Comparison of ENCODE assay signal across 15 mouse cellular contexts in genomic region chr9:71315960-71316359, GRCm38 (mm10).
DNase-seq lines count a peak whose midpoint lies in the region; ATAC-seq and TF ChIP-seq lines count a peak whose summit lies in the region.
"Had no signal": no experiment of that assay in that cellular context is flagged by ENCODE, and none has a peak within 500 bp of the region (broad histone marks: within the 10 kb centered on the region; RNA-seq: fewer than 3 reads in every experiment).

No protein-coding gene starts in this region.

- no peaks in the 10 kb centered on the region for H3K27me3 ChIP-seq in kidney, postnatal 0 days (ENCODE audit: insufficient read depth, low read length)
- no peaks in the 10 kb centered on the region for H3K27me3 ChIP-seq in kidney, embryonic 16.5 days (ENCODE audit: insufficient read depth, low read length)
- H3K27me3 ChIP-seq in limb, embryonic 10.5 days (ENCODE audit: low read depth, poor library complexity, severe bottlenecking) = peaks cover 58% of the 10 kb centered on the region

- TF ChIP-seq CTCF in kidney, postnatal 0 days (IDR thresholded peaks at IDR 0.05; ENCODE audit: low read depth) = peak; percentile 35; the same call in 1 of the 2 replicates

- H3K9ac ChIP-seq in kidney, postnatal 0 days (ENCODE audit: low read depth, low read length) = no peak overlapping the region
- H3K9ac ChIP-seq in kidney, embryonic 16.5 days (replicated peaks; ENCODE audit: low read length) = no peak overlapping the region

- peaks cover 4% of the 10 kb centered on the region for H3K4me1 ChIP-seq in kidney, postnatal 0 days (replicated peaks; ENCODE audit: insufficient read depth, low read length)
- peaks cover 14% of the 10 kb centered on the region; the same call in 1 of the 2 replicates for H3K4me1 ChIP-seq in kidney, embryonic 16.5 days (ENCODE audit: insufficient read depth, low read length)
- H3K4me1 ChIP-seq in limb, embryonic 10.5 days = no peaks in the 10 kb centered on the region

- H3K36me3 ChIP-seq in kidney, postnatal 0 days (ENCODE audit: insufficient read depth, low read length) = no peaks in the 10 kb centered on the region
- H3K36me3 ChIP-seq in kidney, embryonic 16.5 days (ENCODE audit: insufficient read depth, low read length) = no peaks in the 10 kb centered on the region
- no peaks in the 10 kb centered on the region for H3K36me3 ChIP-seq in limb, embryonic 10.5 days

- DNase-seq in kidney, postnatal 0 days (ENCODE audit: low spot score) = no peak
- DNase-seq in lung, postnatal 36 days = peak; percentile 30
- DNase-seq in lung, adult 18-20 months = no peak
- DNase-seq in ES-CJ7 (ENCODE audit: low read depth, low spot score) (peak; percentile 7), MN1 (ENCODE audit: low spot score) (no peak)
- peak; percentile 9 for DNase-seq in induced T-regulatory cell, adult 2 months (ENCODE audit: low read depth)
- DNase-seq in limb, embryonic 10.5 days (ENCODE audit: low spot score) = no peak
- DNase-seq: adrenal gland, adult 2 months; cerebellum, adult 2 months; right cerebral cortex, postnatal 14 days had no signal

- no peak for ATAC-seq in kidney, postnatal 0 days (replicated peaks; ENCODE audit: low FRiP score, low read depth)
- no peak for ATAC-seq in kidney, embryonic 16.5 days (ENCODE audit: low FRiP score, low TSS enrichment)
- ATAC-seq: forebrain, embryonic 16.5 days; inflammation-experienced regulatory T-cells, adult 6 months had no signal

- H3K4me3 ChIP-seq in kidney, postnatal 0 days (replicated peaks; ENCODE audit: low read depth, low read length) = no peak overlapping the region
- H3K4me3 ChIP-seq in kidney, embryonic 16.5 days (ENCODE audit: low read length) = no peak overlapping the region
- no peak overlapping the region for H3K4me3 ChIP-seq in limb, embryonic 10.5 days

- no peak overlapping the region for H3K27ac ChIP-seq in kidney, postnatal 0 days
- no peak overlapping the region for H3K27ac ChIP-seq in kidney, embryonic 16.5 days (ENCODE audit: low read length)
- H3K27ac ChIP-seq in limb, embryonic 10.5 days = no peak overlapping the region
- H3K27ac ChIP-seq: macrophage had no signal

- no peaks in the 10 kb centered on the region for H3K9me3 ChIP-seq in kidney, postnatal 0 days (replicated peaks; ENCODE audit: low read length)
- H3K9me3 ChIP-seq in kidney, embryonic 16.5 days (ENCODE audit: low read length) = no peaks in the 10 kb centered on the region
- no peaks in the 10 kb centered on the region for H3K9me3 ChIP-seq in limb, embryonic 10.5 days (replicated peaks)

- no peak overlapping the region for H3K4me2 ChIP-seq in kidney, postnatal 0 days (ENCODE audit: low read length)
- H3K4me2 ChIP-seq in kidney, embryonic 16.5 days (replicated peaks; ENCODE audit: low read depth, low read length) = no peak overlapping the region
- H3K4me2 ChIP-seq: midbrain, embryonic 11.5 days had no signal

- WGBS in kidney, postnatal 0 days = 92% methylated on average over 3 of the region's 3 CpGs
- 94% methylated on average over 3 of the region's 3 CpGs for WGBS in kidney, embryonic 16.5 days
- WGBS in limb, embryonic 10.5 days = 87% methylated on average over 3 of the region's 3 CpGs

Comparison
In these comparisons a context has a peak if more than half of its experiments do, and no peak if none do; other contexts are left out.
1. DNase-seq: peak in lung, postnatal 36 days (single experiment), ES-CJ7 (single experiment) and induced T-regulatory cell, adult 2 months (single experiment); none in kidney, postnatal 0 days (single experiment), lung, adult 18-20 months (0 of 2), MN1 (single experiment) and limb, embryonic 10.5 days (single experiment).